Mouse (Mus musculus): ENCODE measurements at regions not wholly inside any gene's neighbourhood (a gene's known extent, or its start where the extent isn't known, plus 50 kb on each side); places are given as distances from the start of the nearest gene placed in this dataset.

GRCm38 (mm10) chr6:89059431-89059975 lies 157.5 kb downstream of the Tpra1 start:
- WGBS, result 65% methylated on average over 4 of the region's 4 CpGs
- H3K4me3 ChIP-seq (ENCODE audit: low read length), result no peak overlapping the region
- no peaks in the 10 kb centered on the region for H3K9me3 ChIP-seq (ENCODE audit: control insufficient read depth, low read length)
- H3K4me1 ChIP-seq (ENCODE audit: control insufficient read depth, insufficient read depth, low read depth, low read length), result no peaks in the 10 kb centered on the region
- no peak overlapping the region for H3K9ac ChIP-seq (ENCODE audit: low read depth, low read length)
- H3K27ac ChIP-seq (ENCODE audit: low read depth, low read length), result no peak overlapping the region
- H3K36me3 ChIP-seq (ENCODE audit: control insufficient read depth, insufficient read depth, low read length), result no peaks in the 10 kb centered on the region
- no peak overlapping the region for H3K4me2 ChIP-seq (ENCODE audit: low read length)
- ATAC-seq, result no peak
- no peaks in the 10 kb centered on the region for H3K27me3 ChIP-seq (replicated peaks; ENCODE audit: control insufficient read depth, insufficient read depth, low read length)

- H3K27me3 ChIP-seq (replicated peaks; ENCODE audit: control insufficient read depth, insufficient read depth, low read length), result no peaks in the 10 kb centered on the region
- 86% methylated on average over 7 of the region's 7 CpGs for WGBS
- H3K36me3 ChIP-seq (ENCODE audit: control insufficient read depth, insufficient read depth, low read length), result no peaks in the 10 kb centered on the region
- H3K27ac ChIP-seq (ENCODE audit: low read depth, low read length), result no peak overlapping the region
- H3K4me1 ChIP-seq (ENCODE audit: control insufficient read depth, insufficient read depth, low read depth, low read length), result no peaks in the 10 kb centered on the region; the same call in 1 of the 2 replicates
- no peaks in the 10 kb centered on the region for H3K9me3 ChIP-seq (ENCODE audit: control insufficient read depth, low read length)
- H3K9ac ChIP-seq (ENCODE audit: low read depth, low read length), result no peak overlapping the region
- ATAC-seq, result no peak
- H3K4me2 ChIP-seq (ENCODE audit: low read length), result no peak overlapping the region
- no peak overlapping the region for H3K4me3 ChIP-seq (ENCODE audit: low read length)
Observed at GRCm38 (mm10) chr6:89064977-89065580, 163.0 kb downstream of the Tpra1 start.

GRCm38 (mm10) chr6:89066588-89066987 lies 164.5 kb downstream of the Tpra1 start:
- ATAC-seq, result no peak
- H3K9ac ChIP-seq (ENCODE audit: low read depth, low read length), result no peak overlapping the region
- H3K36me3 ChIP-seq (ENCODE audit: control insufficient read depth, insufficient read depth, low read length), result no peaks in the 10 kb centered on the region
- H3K4me3 ChIP-seq (ENCODE audit: low read length), result no peak overlapping the region
- H3K27me3 ChIP-seq (replicated peaks; ENCODE audit: control insufficient read depth, insufficient read depth, low read length), result no peaks in the 10 kb centered on the region
- H3K4me2 ChIP-seq (ENCODE audit: low read length), result no peak overlapping the region
- WGBS, result 28% methylated on average over 5 of the region's 5 CpGs
- H3K27ac ChIP-seq (ENCODE audit: low read depth, low read length), result no peak overlapping the region
- no peaks in the 10 kb centered on the region for H3K9me3 ChIP-seq (ENCODE audit: control insufficient read depth, low read length)
- H3K4me1 ChIP-seq (ENCODE audit: control insufficient read depth, insufficient read depth, low read depth, low read length), result no peaks in the 10 kb centered on the region; the same call in 1 of the 2 replicates

- Histone ChIP-seq H3K36me3 (ENCODE audit: control insufficient read depth, insufficient read depth, low read length) (no peaks in the 10 kb centered on the region), H3K4me1 (ENCODE audit: control insufficient read depth, insufficient read depth, low read depth, low read length) (no peaks in the 10 kb centered on the region; the same call in 1 of the 2 replicates), H3K9me3 (ENCODE audit: control insufficient read depth, low read length) (no peaks in the 10 kb centered on the region), H3K27me3 (replicated peaks; ENCODE audit: control insufficient read depth, insufficient read depth, low read length) (no peaks in the 10 kb centered on the region), H3K27ac (ENCODE audit: low read depth, low read length) (no peak overlapping the region), H3K9ac (ENCODE audit: low read depth, low read length) (no peak overlapping the region), H3K4me2 (ENCODE audit: low read length) (no peak overlapping the region), H3K4me3 (ENCODE audit: low read length) (no peak overlapping the region)
- ATAC-seq, result no peak
- WGBS, result 84% methylated on average over 5 of the region's 5 CpGs
Observed at GRCm38 (mm10) chr6:89068286-89068685, 166.2 kb downstream of the Tpra1 start.

- peak; percentile 55 for ATAC-seq
- no peak overlapping the region for H3K27ac ChIP-seq (ENCODE audit: low read depth, low read length)
- WGBS, result 43% methylated on average over 5 of the region's 5 CpGs
Observed at GRCm38 (mm10) chr6:89069108-89069507, 167.1 kb downstream of the Tpra1 start.

GRCm38 (mm10) chr6:89070011-89070410 lies 168.0 kb downstream of the Tpra1 start:
- Histone ChIP-seq H3K9ac (ENCODE audit: low read depth, low read length) (no peak overlapping the region), H3K4me3 (ENCODE audit: low read length) (no peak overlapping the region), H3K4me1 (ENCODE audit: control insufficient read depth, insufficient read depth, low read depth, low read length) (no peaks in the 10 kb centered on the region; the same call in 1 of the 2 replicates), H3K36me3 (ENCODE audit: control insufficient read depth, insufficient read depth, low read length) (no peaks in the 10 kb centered on the region), H3K27me3 (replicated peaks; ENCODE audit: control insufficient read depth, insufficient read depth, low read length) (no peaks in the 10 kb centered on the region), H3K27ac (ENCODE audit: low read depth, low read length) (no peak overlapping the region), H3K9me3 (ENCODE audit: control insufficient read depth, low read length) (no peaks in the 10 kb centered on the region), H3K4me2 (ENCODE audit: low read length) (no peak overlapping the region)
- no peak for ATAC-seq
- 20% methylated on average over 3 of the region's 3 CpGs for WGBS

More at GRCm38 (mm10) chr6:89069108-89069507, 167.1 kb downstream of the Tpra1 start:
- Histone ChIP-seq H3K4me3 (ENCODE audit: low read length) (no peak overlapping the region), H3K27me3 (replicated peaks; ENCODE audit: control insufficient read depth, insufficient read depth, low read length) (no peaks in the 10 kb centered on the region), H3K9me3 (ENCODE audit: control insufficient read depth, low read length) (no peaks in the 10 kb centered on the region), H3K36me3 (ENCODE audit: control insufficient read depth, insufficient read depth, low read length) (no peaks in the 10 kb centered on the region), H3K4me2 (ENCODE audit: low read length) (no peak overlapping the region), H3K4me1 (ENCODE audit: control insufficient read depth, insufficient read depth, low read depth, low read length) (no peaks in the 10 kb centered on the region; the same call in 1 of the 2 replicates), H3K9ac (ENCODE audit: low read depth, low read length) (no peak overlapping the region)

GRCm38 (mm10) chr6:89071766-89072165 lies 169.7 kb downstream of the Tpra1 start:
- H3K27me3 ChIP-seq (replicated peaks; ENCODE audit: control insufficient read depth, insufficient read depth, low read length), result no peaks in the 10 kb centered on the region
- ATAC-seq, result no peak
- WGBS, result 13% methylated on average over 2 of the region's 2 CpGs
- no peaks in the 10 kb centered on the region for H3K36me3 ChIP-seq (ENCODE audit: control insufficient read depth, insufficient read depth, low read length)
- H3K4me2 ChIP-seq (ENCODE audit: low read length), result no peak overlapping the region
- no peaks in the 10 kb centered on the region; the same call in 1 of the 2 replicates for H3K4me1 ChIP-seq (ENCODE audit: control insufficient read depth, insufficient read depth, low read depth, low read length)
- no peak overlapping the region for H3K4me3 ChIP-seq (ENCODE audit: low read length)
- H3K9me3 ChIP-seq (ENCODE audit: control insufficient read depth, low read length), result no peaks in the 10 kb centered on the region
- H3K27ac ChIP-seq (ENCODE audit: low read depth, low read length), result no peak overlapping the region
- no peak overlapping the region for H3K9ac ChIP-seq (ENCODE audit: low read depth, low read length)

- Histone ChIP-seq H3K9ac (ENCODE audit: low read depth, low read length) (no peak overlapping the region), H3K9me3 (ENCODE audit: control insufficient read depth, low read length) (no peaks in the 10 kb centered on the region), H3K36me3 (ENCODE audit: control insufficient read depth, insufficient read depth, low read length) (no peaks in the 10 kb centered on the region), H3K4me2 (ENCODE audit: low read length) (no peak overlapping the region), H3K27me3 (replicated peaks; ENCODE audit: control insufficient read depth, insufficient read depth, low read length) (no peaks in the 10 kb centered on the region), H3K27ac (ENCODE audit: low read depth, low read length) (no peak overlapping the region), H3K4me3 (ENCODE audit: low read length) (no peak overlapping the region), H3K4me1 (ENCODE audit: control insufficient read depth, insufficient read depth, low read depth, low read length) (no peaks in the 10 kb centered on the region; the same call in 1 of the 2 replicates)
- 58% methylated on average over 2 of the region's 2 CpGs for WGBS
- ATAC-seq, result no peak
Observed at GRCm38 (mm10) chr6:89072569-89072968, 170.5 kb downstream of the Tpra1 start.

GRCm38 (mm10) chr6:89081624-89082300 lies 179.7 kb downstream of the Tpra1 start:
- H3K4me3 ChIP-seq (ENCODE audit: low read length), result no peak overlapping the region
- 71% methylated on average over 6 of the region's 6 CpGs for WGBS
- no peak for ATAC-seq
- H3K9me3 ChIP-seq (ENCODE audit: control insufficient read depth, low read length), result no peaks in the 10 kb centered on the region
- H3K27me3 ChIP-seq (replicated peaks; ENCODE audit: control insufficient read depth, insufficient read depth, low read length), result no peaks in the 10 kb centered on the region
- no peak overlapping the region for H3K4me2 ChIP-seq (ENCODE audit: low read length)
- H3K4me1 ChIP-seq (ENCODE audit: control insufficient read depth, insufficient read depth, low read depth, low read length), result no peaks in the 10 kb centered on the region
- no peak overlapping the region for H3K27ac ChIP-seq (ENCODE audit: low read depth, low read length)
- no peak overlapping the region for H3K9ac ChIP-seq (ENCODE audit: low read depth, low read length)
- no peaks in the 10 kb centered on the region for H3K36me3 ChIP-seq (ENCODE audit: control insufficient read depth, insufficient read depth, low read length)

Measured in hindbrain, embryonic 16.5 days (tissue).